Mouse (Mus musculus): ENCODE data around the gene Slc28a3. TPM values are rescaled to one million over a fixed set of nuclear protein-coding genes. Genes with fewer than 3 reads are reported as not detected.

The Slc28a3 gene
- polyA plus RNA-seq, 1 experiment from 2014 or later, result 0.10 TPM

Other genes with a start within 250 kb of the Slc28a3 start
- 22.1 TPM in 2 replicates for gene 2210016F16Rik, start 225.7 kb downstream of the Slc28a3 start, polyA plus RNA-seq (2016; fragmentation: Nextera tagmentation; extraction: Ambion mirVana)
- gene Rmi1, start 208.6 kb downstream of the Slc28a3 start, polyA plus RNA-seq (2016; fragmentation: Nextera tagmentation; extraction: Ambion mirVana), result 31.2 and 33.0 TPM in 2 replicates
- gene Hnrnpk, start 207.5 kb downstream of the Slc28a3 start, polyA plus RNA-seq (2016; fragmentation: Nextera tagmentation; extraction: Ambion mirVana), result 2,059 and 2,098 TPM in 2 replicates
- gene Ntrk2, start 195.7 kb upstream of the Slc28a3 start, polyA plus RNA-seq (2016; fragmentation: Nextera tagmentation; extraction: Ambion mirVana), result 4.9 and 7.4 TPM in 2 replicates

Data from limb, embryonic 12.5 days (tissue).